Mouse (Mus musculus): ENCODE results near the gene Tceal1. TPM values are rescaled to one million over a fixed set of nuclear protein-coding genes. Genes with fewer than 3 reads are reported as not detected.

Tceal1 gene
- total RNA-seq, 2 experiments from 2014 or later, result 12.9 to 15.3 TPM

DNA sequence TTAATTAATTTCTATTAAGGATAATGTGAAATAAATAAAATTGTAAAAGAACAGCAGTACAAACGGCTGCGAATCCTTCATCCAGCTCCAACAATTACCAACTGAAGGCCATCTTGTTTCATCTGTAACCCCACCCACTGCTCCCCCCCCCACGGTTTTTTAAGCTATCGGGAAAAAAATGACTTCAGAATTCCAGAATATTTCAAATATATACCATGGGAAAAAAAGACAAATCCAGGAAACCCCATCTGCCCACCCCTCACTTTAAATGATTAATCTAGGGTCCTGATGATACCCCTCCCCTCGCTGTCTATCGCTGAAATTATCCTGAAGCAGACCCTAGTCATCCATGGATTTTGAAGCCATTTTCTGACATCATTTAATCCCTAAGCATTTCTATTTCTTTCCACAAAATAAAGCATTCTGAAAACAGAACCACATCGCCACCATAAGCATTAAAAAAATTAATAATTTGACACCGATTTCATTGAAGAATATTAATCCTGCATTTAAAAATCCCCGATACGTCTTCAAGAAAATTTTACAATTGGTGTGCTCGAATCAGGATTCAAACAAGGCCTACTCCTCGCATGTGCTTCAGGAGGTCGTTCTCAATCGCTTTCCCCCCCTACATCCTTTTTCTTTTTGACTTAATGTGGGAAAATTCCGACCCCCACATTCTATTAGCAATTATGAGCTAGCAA, 32.5 kb downstream of the Tceal1 start:
- TF ChIP-seq CTCF (conservative IDR thresholded peaks at IDR 0.05), result no peak
- Histone ChIP-seq H3K4me3 (peak overlapping the region; percentile 75), H3K27ac (peak overlapping the region; percentile 93)
- DNase-seq (ENCODE audit: low spot score in 2 of 2), result no peak

DNA sequence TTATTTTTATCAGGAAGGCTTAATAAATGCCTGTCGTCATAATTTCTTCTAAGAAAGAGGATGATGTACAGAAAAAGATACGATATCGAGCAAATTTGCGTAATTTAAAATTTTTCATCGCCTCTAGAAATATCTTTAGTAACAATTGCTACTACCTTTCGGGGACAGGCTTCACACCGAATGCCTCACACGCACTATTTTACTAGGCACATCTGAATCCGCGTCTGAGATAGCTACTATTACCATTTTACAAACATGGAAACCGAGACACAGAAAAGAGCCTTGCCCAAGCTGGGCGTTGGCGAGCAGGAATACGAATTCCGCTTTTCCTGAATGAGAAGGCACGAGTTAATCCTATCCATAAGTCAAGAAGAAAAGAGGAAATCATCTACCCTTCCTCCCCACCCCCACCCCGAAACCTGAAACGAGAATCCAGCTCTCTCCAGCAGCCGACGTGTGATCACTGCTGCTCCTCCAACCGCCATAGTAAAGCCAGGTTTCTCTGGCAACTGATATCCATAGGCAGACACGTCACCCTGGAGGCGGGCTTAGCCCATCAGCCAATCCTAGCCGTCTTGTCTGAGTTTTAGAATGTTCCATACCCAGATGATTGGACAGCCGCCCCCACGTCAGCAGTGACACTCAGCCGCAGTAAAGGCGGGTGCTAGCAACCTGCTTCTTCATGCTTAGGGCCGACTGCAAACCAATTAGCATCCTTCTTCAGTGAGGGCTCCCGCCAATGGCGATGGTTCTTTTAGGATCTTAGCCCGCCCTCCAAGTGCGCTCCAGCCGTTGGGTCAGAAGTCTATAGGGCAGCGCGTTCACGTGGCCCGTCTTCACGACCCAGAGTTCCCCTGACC, 33.2 kb downstream of the Tceal1 start:
- DNase-seq (ENCODE audit: low spot score in 2 of 2), result peak; percentile 88 to 97
- H3K27ac ChIP-seq, result peak overlapping the region; percentile 97
- no peak for TF ChIP-seq CTCF (conservative IDR thresholded peaks at IDR 0.05)
- H3K4me3 ChIP-seq, result peak overlapping the region; percentile 75

DNA sequence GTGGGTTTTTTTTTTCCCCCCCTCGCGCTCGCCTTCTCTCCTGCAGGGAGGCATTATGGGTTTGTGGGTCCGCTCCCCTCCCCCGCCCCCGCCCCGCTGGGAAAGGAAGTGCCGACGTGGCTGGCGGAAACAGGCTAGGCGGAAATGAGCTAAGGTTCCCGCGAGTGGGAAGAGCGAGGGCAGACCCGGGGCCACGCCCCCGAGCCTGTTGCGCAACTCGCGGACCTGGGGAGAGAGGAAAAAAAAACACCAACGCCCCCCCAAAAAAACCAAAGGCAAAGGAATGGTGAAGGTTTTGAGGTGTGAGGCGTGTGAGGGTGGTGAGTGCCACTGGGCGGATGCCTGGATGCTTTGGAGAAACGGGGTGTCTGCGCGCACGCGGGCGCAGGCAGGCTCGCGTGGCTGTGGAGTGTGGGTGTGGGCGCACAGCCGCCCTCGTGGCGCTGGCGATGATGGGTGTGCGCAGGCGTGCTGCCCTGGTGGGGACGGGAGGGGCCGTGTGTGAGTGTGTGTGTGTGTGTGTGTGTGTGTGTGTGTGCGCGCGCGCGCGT, 33.9 kb downstream of the Tceal1 start:
- DNase-seq (ENCODE audit: low spot score in 2 of 2), result peak; percentile 66 to 67
- no peak for TF ChIP-seq CTCF (conservative IDR thresholded peaks at IDR 0.05)
- Histone ChIP-seq H3K27ac (peak overlapping the region; percentile 97), H3K4me3 (peak overlapping the region; percentile 62)

DNA sequence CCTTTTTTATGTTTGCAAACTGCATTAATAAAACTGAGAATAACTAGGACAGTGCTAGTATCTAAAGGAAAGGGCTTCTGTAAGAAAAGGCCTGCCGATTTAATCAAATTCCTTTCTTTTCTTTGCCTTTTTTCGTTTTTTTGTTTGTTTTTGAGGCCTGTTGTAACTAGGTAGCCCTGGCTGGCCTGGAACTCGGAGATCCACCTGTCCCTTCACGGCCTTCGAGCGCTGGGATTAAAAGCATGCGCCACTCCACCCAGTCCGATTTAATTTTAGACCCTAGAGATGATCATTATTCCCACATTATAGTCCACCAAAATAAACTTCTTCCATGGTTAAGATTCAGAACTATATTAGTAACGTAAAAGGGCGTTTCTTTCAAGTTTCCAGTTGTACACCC, 34.5 kb downstream of the Tceal1 start:
- DNase-seq (ENCODE audit: low spot score in 2 of 2), result no peak
- Histone ChIP-seq H3K4me3 (peak overlapping the region; percentile 62), H3K27ac (peak overlapping the region; percentile 97)
- no peak for TF ChIP-seq CTCF (conservative IDR thresholded peaks at IDR 0.05)

DNA sequence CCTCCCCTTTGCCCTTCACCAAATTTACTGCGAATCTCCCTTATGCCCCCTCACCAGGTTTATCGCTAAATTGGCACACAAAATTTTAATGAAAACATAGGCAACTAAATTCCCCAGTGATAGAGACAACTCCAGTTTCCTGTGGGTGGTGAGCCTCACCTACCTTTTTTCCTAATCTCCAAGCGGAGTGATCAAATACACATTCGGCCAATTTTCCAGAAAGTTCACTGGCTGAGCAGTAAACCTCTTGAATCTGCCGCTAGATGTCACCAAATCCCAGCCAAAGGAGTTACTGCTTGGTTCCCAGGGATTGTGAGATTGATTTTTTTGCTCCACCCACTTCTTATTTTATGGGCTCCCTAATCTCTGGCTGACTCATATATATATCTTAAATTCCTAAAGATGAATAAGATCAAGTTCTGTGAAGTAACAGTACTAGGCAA, 34.9 kb downstream of the Tceal1 start:
- DNase-seq (ENCODE audit: low spot score in 2 of 2), result peak; percentile 64 to 65
- peak; percentile 80 for TF ChIP-seq CTCF (conservative IDR thresholded peaks at IDR 0.05)
- Histone ChIP-seq H3K4me3 (peak overlapping the region; percentile 62), H3K27ac (peak overlapping the region; percentile 97)

DNA sequence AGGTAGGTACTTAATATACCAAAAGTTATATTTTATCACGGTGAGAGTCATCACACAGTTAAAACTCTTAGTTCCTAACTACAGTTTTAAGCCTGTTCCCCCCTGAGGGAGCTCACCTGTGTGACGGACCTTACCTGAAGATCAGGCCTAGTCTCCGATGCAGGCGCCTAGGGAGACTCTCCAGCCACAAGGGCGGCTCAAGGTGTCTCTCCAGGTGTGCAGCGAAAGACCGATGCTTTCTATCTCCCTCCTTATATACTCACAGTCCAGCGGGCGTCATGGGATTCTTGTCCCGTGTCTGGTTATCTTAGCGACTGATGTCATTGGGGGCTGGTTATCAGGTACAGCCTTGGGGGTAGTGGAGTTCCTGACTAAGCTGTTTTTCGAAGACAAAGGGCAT, 35.7 kb downstream of the Tceal1 start, which contains the start of gene Morf4l2:
Gene Morf4l2, minus strand, starts transcription at position 232 of the 400 bp plus-strand sequence.
- Histone ChIP-seq H3K27ac (peak within 1 kb of the TSS; percentile 97), H3K4me3 (peak within 1 kb of the TSS; percentile 62)
- no peak for DNase-seq (ENCODE audit: low spot score in 2 of 2)
- no peak for TF ChIP-seq CTCF (conservative IDR thresholded peaks at IDR 0.05)

DNA sequence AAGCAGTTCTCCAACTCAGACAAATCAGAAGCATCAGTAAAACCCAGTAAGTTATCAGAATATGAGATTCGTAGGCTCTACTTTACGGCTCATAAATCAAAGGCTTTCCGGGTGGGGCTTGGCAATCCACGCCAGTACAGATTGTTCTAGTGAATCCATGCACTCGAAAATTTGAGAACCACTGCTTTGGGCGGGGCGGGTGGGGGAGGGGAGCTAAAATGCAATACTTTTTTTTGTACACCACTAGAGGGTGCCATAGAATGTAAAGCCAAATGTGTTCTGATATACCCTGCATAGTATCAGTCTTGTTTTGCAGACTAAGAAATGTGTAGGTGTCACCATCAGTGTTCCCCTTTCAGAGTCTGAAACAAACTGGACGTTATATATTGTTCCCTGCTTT, 36.9 kb downstream of the Tceal1 start:
- TF ChIP-seq CTCF (conservative IDR thresholded peaks at IDR 0.05), result peak; percentile 72
- Histone ChIP-seq H3K27ac (no peak overlapping the region), H3K4me3 (no peak overlapping the region)
- DNase-seq (ENCODE audit: low spot score in 2 of 2), result no peak

DNA sequence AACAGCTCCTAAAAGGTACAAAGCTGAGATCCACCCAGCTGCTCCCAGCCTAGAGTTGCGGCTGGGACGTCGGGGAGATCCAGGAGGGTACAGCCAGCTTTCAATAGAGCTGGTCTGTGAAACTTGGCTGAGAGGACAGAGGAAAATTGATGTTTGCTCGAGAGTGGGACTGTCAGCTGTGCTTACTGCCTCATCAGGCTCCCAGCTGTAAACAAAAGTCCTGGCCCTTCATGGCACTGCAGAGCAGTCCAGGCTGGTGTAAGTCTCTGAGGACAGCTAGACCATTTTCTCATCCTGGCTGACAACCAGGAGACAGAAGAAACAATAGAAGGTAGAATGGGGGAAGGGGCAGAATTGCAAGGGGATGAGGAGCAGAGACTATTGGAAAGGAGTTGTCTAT, 41.5 kb downstream of the Tceal1 start:
- Histone ChIP-seq H3K27ac (peak overlapping the region; percentile 61), H3K4me3 (no peak overlapping the region)
- no peak for DNase-seq (ENCODE audit: low spot score in 2 of 2)
- TF ChIP-seq CTCF (conservative IDR thresholded peaks at IDR 0.05), result no peak

DNA sequence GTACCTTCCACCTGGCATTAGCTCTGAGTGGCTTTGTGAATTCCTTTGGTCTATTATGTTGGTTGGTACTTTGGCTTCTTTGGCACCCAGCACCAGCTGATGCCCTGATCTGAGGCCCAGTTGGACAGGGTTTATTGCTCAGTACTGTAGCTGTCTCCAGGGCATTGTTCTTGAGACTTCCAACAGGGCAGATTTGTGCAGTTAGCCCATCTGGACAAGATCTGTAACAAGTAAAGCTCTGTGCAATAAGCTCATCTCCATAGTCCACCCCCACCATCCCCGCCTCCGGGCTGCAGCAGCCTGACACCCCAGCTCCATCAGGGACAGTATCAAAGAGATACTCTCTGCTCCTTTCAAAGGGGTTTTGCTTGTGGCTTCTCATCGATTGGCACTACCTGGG, 47.7 kb downstream of the Tceal1 start:
- no peak for TF ChIP-seq CTCF (conservative IDR thresholded peaks at IDR 0.05)
- Histone ChIP-seq H3K4me3 (no peak overlapping the region), H3K27ac (peak overlapping the region; percentile 71)
- DNase-seq (ENCODE audit: low spot score in 2 of 2), result peak; percentile 44 to 55

Other genes with a start within 250 kb of the Tceal1 start
- not detected for gene Kir3dl1, start 190.0 kb upstream of the Tceal1 start, total RNA-seq (2021)
- not detected for gene Kir3dl2, start 163.9 kb upstream of the Tceal1 start, total RNA-seq (2021)
- 100 to 1,000 TPM; 193 to 204 TPM for gene Tceal3, start 117.1 kb upstream of the Tceal1 start, total RNA-seq (2021)
- gene Morf4l2, start 35.7 kb downstream of the Tceal1 start, total RNA-seq (2021), result 100 to 1,000 TPM; 384 to 391 TPM
- gene Glra4, start 72.2 kb downstream of the Tceal1 start, total RNA-seq (2021), result under 1 TPM in 1 of 2 experiments, not detected in 1; 0.20 TPM
- gene Plp1, start 114.7 kb downstream of the Tceal1 start, total RNA-seq (2021), result 100 to 1,000 TPM; 688 to 710 TPM
- 10 to 100 TPM; 18.5 to 28.3 TPM for gene Rab9b, start 160.8 kb downstream of the Tceal1 start, total RNA-seq (2021)
- gene H2bfm, start 219.3 kb downstream of the Tceal1 start, total RNA-seq (2021), result not detected

All from layer of hippocampus, adult 2 months (tissue).